Mouse (Mus musculus) retina, adult 2 months (tissue): ENCODE data around the gene Plaur.

Experiments
- DNase-seq: peaks from one replicate; pipeline ENCODE4 v3.0.0-alpha.2; 2012; ENCODE audit warnings: low read depth, low spot score

The Plaur gene

DNA sequence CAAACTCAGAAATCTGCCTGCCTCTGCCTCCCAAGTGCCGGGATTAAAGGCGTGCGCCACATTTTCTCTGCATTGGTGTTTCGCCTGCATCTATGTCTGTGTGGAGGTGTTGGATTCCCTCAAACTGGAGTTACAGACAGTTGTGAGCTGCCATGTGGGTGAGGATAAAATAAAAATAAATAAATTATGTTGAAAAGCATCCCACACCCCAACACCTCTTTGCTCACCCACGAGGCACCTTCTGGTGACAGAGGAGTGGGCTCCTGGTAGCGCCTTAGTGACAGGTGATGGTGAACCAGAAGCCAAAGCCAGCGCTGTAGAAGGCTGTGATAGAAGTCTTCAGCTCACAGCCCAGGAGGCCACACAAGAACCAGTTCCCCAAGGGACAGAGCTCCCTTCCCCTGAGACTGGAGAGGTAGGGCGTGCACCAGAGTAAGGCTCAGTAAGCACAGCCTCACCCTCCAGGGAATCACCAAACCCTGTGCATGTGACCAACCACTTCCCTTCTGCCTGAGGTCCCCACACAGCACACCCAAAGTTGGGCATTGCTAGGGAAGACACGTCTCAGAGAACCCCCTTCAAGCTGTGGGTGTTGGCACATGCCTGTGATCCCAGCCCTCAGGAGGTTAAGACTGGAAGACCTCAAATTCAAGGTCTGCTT lies 16.9 kb upstream of the Plaur start:
- no peak for DNase-seq

DNA sequence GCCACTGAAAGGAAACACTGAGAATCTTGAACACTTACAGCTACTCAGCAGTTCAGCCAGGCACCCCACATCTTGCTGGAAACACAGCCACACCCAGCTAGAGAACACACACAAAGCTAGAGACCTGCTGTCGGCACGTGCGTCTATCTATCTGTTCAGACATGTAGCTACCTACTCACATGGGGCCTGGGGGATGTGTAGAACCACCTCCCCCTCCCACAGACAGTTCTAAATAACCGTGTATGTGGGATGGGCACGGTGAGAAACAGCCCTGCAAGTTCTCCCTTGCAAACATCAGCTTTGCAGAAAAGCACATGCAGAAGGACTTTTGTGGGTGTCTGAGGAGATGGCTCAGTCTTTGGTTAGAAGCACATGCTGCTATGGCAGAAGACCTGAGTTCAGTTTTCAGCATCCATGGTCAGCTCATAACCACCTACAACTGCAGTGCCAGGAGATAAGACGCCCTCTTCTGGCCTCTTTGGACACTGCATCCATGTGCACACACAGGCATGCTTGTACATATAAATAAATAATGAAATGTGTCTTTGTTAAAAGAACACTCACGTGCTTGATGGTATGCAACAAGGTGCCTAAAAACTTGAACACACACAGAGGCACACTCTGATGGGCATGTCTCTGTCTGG lies 15.5 kb upstream of the Plaur start:
- DNase-seq = no peak

DNA sequence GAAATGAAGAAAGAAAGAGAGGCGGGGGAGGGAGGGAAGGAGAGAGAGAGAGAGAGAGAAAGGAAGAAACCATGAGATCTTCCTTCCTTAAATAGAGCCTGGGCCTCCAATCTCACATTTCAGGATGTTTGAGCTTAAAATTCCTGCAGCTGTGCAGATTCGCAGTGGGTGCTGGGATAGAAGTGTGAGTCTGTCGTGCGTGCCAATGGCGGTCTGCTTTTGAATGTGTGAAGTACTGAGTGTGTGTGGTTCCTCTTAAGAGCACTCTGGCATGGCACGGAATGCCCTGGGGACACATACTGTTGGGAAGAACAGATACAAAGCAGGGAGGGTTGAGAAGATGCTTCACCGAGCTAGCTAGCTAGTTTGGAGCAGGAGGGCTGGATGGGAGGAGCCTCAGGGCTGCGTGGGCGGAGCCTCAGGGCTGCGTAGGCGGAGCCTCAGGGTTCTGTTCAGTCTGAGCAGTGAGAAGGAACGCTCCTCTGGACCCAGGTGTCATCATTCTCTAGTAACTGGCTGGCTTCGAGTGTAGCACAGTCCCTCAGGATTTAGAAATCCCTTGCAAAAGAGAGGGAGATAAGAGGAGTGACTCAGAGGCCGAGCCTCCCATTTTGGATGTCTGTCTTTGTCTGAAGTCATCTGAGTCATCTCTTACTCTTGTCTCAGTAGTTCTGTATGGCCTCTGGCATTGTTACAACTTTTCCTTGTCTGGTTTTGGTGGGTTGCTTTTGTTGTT lies 13.3 kb upstream of the Plaur start:
- DNase-seq = no peak

DNA sequence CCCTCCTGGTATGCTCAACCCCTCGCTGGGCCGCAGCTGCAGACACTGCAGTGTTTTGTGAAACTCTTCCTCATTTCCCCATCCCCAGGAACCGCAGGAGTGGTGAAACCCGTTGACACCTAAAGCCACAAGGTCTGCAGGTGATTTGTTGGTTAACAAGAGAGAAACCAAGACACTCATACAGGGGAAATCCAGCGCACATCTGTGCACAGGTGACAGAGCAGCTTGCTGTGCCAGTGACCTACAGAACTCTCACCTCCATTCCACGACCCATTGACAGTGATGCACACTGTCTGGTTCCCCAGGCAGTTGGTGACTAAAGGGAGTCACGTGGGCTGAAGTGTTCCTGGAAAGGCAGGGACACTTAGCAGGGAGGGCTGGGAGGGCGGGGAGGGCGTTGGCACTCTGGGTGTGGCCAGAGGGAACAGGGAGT lies 11.7 kb upstream of the Plaur start:
- no peak for DNase-seq

DNA sequence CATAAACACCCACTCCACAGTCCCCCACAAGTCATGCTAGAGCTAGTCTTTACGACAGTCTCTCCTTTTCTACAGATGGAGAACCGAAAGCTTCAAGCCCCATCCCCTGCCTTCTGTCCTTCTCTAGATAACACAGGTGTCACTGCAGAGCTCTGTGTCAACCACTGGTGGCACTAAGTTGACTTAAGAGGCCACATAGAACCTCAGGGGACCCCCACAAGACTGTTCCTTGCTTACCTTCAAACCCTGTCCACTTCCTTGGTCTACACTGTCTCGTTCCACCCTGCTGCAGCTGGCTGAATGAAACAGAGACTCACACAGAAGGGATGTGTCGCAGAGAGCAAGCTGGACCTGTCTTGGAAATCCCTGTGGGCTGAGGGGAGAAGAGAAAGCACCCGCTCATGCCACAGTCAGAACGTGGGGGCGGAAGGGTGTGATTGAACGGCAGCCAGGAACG lies 10.4 kb upstream of the Plaur start, which contains the start of gene Irgc1:
TSS of gene Irgc1 (minus strand) at position 443 of the 457 bp plus-strand sequence.
- DNase-seq = no peak

DNA sequence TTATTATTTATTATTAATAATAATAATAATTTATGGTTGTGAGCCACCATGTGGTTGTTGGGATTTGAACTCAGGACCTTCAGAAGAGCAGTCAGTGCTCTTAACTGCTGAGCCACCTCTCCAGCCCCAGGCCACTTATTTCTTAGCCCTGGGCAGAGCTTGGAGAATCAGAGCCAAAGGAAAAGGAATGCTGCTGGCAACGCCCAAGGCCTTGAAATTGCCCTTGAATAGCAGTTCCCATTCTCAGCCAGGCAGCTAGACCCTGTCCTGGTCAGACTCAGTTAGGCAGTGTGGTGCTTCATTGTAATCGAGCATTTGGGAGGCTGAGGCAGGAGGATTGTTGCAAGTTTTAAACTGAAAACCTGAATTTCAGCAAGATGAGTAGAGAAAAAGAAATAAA lies 8.1 kb upstream of the Plaur start:
- no peak for DNase-seq

DNA sequence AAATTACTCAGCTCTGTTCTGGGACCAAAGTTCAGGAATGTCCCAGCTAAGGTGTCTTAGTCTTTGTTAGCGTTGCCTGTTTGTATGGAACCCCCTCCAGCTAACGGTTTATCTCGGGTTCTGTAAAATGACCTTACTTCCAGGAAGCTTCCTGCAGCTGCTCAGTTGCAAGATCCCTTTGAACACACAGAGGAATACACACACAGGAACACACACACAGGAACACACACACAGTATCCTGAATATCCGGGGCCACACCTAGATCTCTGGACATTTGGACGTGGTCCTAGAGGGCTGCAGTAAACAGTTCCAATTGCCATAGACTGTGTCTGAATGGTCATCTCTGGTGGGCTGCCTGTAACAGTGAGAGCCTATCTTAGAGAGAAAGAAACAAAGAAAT lies 6.6 kb upstream of the Plaur start:
- no peak for DNase-seq

DNA sequence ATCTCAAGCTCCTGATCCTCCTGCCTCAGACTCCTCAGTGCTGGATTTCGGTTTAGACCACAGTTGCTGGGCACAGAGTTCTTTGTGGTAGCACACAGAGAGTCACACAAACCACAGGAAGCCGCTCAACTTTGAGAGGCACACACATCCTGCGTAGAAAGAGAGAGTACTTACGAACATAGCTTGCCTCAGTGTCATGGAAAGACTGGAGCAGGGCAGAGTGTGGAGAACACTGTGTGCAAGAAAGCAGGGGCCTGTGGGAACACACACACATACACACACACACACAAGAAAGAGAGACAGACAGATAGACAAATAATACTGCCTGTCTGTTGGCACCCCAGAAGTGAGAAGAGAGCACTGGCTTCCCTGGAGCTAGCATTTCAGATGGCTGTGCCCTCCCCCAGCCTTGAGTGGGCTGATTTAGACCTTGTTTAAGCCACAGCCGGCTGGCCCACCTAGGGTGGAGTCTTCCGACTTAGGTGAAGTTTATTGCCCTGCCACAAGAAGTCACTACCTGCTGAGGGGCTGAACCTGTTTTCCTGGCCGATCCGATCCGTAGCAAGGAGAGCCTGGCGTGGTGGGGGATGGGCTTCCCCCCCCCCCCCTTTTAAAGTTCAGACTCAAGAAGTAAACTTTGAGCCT lies 4.4 kb upstream of the Plaur start:
- no peak for DNase-seq

DNA sequence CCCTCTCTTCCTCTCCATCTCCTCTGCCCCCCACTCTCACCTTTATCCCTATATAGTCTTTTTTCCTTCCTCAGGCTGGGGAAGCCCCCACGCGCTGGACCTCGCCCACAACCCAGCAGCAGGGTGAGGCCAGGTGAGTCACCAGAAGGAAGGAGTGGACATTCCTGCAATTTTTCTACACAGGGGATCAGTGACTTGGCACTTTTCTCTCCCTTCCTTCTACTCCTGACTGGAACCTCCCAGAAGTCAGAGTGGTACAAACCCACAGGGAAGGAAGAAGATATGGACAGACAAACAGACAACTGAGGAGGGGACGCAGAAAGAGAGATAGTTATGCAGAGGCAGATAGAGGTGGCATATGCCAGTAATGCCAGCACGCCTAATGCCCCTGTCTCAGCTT lies 2.8 kb upstream of the Plaur start:
- DNase-seq = no peak

DNA sequence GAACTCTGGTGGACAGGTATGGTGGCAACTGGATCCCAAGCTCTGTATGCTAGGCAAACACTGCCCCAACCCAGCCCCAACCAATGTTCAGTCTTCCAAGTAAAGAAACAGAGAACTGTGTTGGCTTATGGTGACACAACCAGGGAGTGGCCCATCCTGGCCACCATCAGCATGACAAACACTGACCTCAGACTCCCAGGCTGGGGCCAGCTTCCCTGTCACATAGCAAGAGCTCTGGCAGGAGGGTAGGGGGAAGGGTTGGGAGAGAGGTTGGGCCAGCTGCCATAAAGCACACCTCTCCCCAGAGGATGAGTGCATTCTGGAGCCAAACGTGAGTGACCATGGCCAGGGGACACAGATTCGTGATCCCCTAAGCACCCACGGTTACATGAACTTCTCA lies 2.4 kb upstream of the Plaur start:
- no peak for DNase-seq

DNA sequence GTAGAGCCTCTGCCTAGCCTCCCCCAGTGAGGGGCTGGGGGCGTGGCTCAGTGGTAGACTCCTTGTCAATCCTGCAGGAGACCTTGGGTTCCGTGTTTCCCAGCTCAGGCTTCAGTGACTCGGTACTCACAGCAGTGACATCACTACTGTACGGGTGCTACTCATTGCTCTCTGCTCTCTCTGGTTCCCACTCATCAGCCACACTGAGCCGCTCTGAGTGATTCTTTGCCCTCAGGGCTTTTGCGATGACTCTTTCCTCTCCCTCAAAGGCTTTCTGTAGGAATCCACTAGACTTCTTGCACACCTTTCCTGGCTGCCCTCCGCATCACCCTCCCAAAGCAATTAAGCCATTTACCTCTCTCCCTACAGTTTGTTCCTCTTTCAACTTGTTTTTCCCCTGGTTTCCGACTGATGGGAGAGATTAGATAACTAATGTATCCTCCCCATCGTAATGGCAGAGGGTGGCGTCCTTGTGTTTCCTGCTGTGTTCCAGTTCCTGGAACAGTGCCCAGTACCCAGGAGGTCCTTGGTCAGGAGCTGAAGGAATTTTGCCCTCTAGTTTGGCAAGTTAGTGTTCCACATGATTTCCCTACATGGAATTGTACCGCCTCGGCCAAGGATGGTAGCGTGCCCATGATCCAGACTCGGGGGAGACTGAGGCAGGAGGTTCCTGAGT lies 770 bp upstream of the Plaur start:
- no peak for DNase-seq

DNA sequence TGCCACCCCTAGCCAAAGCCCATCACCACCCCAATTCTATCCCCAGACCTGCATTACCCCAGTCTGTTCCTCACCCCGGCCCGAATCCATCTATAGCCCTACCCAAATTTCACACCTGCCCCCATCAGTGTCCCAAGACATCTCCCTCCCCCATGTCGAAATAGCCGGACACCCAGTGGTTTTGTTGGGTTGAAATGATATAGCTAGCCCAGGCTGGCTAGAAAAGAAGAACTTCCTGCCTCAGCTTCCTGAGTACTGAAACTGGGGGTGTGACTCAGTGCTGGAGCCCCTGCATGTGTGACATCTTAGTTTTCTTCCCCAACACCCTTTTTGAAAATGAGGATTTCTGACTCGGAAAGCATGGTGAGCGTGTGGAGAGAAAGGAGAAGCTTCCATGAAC lies 4.6 kb downstream of the Plaur start:
- DNase-seq = no peak

DNA sequence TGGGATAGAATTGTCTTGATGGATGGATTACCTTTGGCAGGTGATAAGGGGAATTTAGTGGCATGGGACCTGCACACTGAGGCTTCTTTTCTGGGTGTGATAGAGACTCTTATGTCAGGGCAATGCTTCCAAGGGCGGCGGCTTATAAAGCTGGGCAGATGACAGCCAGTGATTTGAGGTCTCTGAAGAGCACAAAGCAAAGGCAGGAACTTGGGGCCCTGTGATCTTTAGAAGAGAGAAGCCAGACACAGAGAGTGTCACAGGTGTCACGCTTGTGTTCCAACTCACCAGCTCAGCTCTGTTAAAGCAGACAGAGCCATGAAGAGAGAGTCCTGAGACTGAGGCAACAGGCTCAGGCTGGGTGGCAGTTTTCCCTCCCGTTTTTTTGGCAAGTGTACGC lies 5.6 kb downstream of the Plaur start:
- no peak for DNase-seq

DNA sequence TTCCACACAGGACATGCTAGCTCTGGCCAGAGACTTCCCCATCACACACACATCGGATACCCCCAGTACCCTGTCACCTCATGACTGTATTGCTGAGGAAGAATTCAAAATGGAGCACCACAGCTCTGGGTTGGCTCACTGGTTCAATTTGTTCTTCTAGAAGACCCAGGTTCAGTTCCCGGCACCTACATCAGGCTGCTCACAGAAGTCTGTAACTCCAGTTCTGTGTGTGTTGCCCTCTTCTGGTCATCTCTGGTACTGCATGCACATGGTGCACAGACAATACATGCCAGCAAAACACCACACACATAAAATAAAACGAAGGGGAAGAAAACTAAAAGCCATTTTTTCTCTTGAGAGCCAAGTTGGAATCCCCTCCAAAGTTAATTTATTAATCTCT lies 6.8 kb downstream of the Plaur start:
- DNase-seq = no peak

DNA sequence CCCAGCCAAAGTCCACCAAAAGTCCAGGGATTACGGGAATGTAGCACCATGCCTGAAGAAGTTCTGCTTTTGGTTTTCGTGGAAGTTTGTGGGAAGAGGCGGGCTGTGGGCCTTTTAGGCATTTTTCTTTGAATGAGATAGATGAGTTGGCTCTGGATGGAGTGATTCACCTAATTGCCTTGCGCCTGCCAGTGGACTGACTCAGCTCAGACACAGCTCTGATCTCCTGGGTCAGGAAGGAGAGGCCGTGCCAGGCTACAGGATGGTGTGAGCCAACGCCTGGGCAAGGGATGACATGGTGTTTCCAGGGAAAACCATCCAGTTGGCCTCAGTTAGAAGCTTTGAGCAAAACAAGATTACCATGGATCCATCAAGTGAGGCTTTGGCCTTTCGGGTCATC lies 8.1 kb downstream of the Plaur start:
- DNase-seq = no peak

DNA sequence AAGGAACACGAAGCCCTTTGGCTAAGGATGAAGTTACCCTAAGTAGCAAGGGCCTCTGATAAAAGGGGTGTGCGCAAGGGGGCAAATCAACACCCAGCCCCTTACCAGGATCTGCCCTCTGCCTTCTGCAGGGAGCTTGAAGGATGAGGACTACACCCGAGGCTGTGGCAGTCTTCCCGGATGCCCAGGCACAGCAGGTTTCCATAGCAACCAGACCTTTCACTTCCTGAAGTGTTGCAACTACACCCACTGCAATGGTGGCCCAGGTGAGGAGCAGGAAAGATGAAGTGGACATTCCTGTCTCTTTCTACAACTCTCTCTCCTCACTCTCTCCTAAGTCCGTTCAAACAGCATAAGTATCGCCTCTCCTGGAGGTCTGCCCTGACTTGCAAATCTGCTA lies 10.2 kb downstream of the Plaur start:
- DNase-seq = no peak

DNA sequence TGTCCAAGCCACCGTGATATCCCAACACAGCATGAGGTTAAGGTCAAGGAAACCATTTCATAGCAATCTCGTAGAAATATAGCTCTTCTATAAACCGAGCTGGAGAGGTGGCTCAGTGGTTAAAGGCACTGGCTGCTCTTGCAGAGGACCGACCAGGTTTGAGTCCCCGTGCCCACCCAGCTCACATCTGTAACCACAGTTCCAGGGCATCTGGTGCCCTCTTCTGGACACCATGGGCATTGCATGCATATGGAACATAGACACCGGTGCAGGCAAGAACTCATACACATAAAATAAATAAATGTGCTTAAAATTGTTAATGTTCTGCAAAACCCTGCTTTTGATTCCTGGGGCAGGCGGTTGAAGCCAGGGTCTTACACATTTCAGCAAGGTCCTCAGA lies 10.7 kb downstream of the Plaur start:
- no peak for DNase-seq

DNA sequence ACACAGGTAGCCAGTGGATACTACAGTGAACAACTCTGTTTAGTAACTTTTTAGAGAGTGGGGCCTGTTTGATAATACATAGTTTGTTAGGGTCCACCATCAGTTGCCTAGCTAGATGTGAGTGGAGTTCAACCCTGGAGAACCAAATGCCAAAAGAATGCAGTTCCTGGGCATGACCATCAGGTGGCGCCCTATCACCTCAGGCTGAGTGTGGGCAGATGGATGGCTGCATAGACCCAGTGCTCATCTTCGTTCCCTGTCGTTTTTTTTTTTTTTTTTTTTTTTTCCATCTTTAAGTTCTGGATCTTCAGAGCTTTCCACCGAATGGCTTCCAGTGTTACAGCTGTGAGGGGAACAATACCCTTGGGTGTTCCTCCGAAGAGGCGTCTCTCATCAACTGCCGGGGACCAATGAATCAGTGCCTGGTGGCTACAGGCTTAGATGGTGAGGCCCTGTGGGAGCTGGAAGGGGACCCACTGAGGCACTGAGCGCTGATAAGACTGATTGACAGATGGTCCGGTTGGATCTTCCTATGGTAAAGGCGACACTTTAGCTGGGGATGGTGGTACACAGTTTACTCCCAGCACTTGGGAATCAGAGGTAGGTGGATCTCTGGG lies 11.7 kb downstream of the Plaur start:
- DNase-seq = no peak

DNA sequence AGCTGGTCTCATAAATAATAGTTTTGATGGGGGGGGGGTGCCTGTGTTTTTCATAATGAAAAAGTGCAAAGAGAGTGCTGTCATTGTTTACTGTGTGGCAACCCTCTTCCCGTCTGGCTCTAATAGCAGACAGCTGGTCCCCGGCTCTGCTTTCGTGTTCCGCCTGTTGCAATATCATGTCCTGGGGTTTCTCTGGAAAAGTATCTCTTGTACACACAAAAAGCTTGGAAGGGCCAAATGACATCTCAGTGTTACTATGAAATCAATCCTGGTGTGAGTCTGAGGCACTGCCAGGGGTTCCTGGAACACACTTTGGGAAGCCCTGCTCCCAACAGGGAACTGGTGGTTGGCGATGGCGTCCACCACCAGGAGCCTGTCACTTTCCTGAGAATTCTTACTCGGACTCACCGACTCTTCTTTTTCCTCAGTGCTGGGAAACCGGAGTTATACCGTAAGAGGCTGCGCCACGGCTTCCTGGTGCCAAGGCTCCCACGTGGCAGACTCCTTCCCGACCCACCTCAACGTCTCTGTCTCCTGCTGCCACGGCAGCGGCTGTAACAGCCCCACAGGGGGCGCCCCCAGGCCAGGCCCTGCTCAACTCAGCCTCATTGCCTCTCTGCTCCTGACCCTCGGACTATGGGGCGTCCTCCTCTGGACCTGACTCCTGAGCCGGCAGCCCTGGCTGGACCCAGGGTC lies 12.7 kb downstream of the Plaur start:
- DNase-seq = no peak

DNA sequence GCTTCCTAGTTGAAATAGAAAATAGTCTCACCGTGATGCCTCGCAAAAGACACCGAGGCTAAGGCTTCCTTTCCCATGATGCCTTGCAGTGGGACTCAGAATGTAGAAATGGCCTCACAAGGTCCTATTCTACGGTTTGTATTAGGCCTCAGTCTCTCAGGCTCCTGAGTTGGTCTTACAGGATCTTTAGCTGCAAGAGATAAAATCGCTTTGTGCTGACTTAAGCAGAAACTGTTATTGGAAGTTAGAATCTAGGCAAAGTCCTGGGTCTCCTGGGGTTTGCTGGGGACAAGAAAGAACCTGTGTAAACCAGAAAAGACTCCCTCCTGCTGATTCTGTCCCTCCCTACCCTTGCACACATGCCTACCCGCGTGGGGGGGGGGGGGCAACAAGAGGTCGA lies 14.1 kb downstream of the Plaur start:
- DNase-seq = no peak

DNA sequence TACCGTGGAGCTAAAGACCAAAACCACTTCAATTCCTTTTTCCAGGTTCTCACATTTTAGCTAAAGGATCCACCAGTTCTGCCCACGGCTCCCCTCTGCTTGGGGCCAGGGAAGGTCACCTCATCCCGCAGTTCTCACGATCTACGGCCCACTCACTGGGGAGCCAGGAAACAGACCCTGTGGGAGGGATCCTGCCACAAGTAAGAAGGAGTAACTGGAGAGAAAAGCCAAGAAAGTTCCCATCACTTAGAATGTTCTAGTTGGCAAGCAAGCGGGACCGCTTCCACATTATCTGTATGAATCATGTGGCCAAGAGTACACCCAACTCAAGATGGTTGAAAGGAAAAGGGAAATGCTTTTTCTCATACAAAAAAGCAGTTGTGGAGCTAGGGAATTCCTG lies 14.6 kb downstream of the Plaur start:
- DNase-seq = no peak
